Mouse (Mus musculus) stomach, embryonic 16.5 days (tissue): ENCODE data around the gene Sema6b. TPM values are rescaled to one million over a fixed set of nuclear protein-coding genes. Genes with fewer than 3 reads are reported as not detected.

Source experiments
- ATAC-seq: fragments of 200-750 bp; cut with Nextera tagmentation; 2 replicates; pipeline ENCODE4 v1.8.0; 2017; ENCODE audit warnings: moderate number of reproducible peaks, moderate TSS enrichment; ENCODE audit not compliant: insufficient read depth, low FRiP score
- H3K27ac ChIP-seq: fragments of 300-500 bp; sonication (generic); 2 replicates; pipeline ENCODE4 v1.5.1; 2014; ENCODE audit warnings: low read length
- H3K27me3 ChIP-seq: fragments of 300-500 bp; sonication (generic); 2 replicates; pipeline ENCODE4 v1.6.1; 2014; ENCODE audit warnings: low read length, control low read depth, mixed read lengths; ENCODE audit not compliant: control insufficient read depth, insufficient read depth
- H3K36me3 ChIP-seq: fragments of 300-500 bp; sonication (generic); 2 replicates; pipeline ENCODE4 v1.6.1; 2014; ENCODE audit warnings: low read length; ENCODE audit not compliant: control insufficient read depth, insufficient read depth
- H3K4me1 ChIP-seq: fragments of 300-500 bp; sonication (generic); 2 replicates; pipeline ENCODE4 v1.6.1; 2014; ENCODE audit warnings: low read length, control low read depth, mixed read lengths; ENCODE audit not compliant: control insufficient read depth, insufficient read depth
- H3K4me2 ChIP-seq: fragments of 300-500 bp; sonication (generic); 2 replicates; pipeline ENCODE4 v1.6.1; 2014; ENCODE audit warnings: low read depth, low read length, mixed read lengths
- H3K4me3 ChIP-seq: fragments of 300-500 bp; sonication (generic); replicated peaks from 2 replicates; pipeline ENCODE4 v1.5.1; 2014; ENCODE audit warnings: mild to moderate bottlenecking, low read length
- H3K9ac ChIP-seq: fragments of 300-500 bp; sonication (generic); 2 replicates; pipeline ENCODE4 v1.6.1; 2014; ENCODE audit warnings: low read length
- H3K9me3 ChIP-seq: fragments of 300-500 bp; sonication (generic); replicated peaks from 2 replicates; pipeline ENCODE4 v1.6.1; 2016; ENCODE audit warnings: low read length, control low read depth; ENCODE audit not compliant: control insufficient read depth
- WGBS: fragments of 180-500 bp; shearing (Covaris S2); extraction: QIAGEN DNeasy Blood & Tissue Kit; methylation state at CpG from one replicate; pipeline ENCODE4 v1.1.7; 2014; 5-methylcytosine and 5-hydroxymethylcytosine counted together
- polyA plus RNA-seq: library from polyadenylated mRNA; unstranded; fragments of >200 nt; fragmentation: Nextera tagmentation; extraction: Ambion mirVana; gene quantifications from 2 replicates; pipeline ENCODE4 v1.2.1, GENCODE M21; 2015

The Sema6b gene
- polyA plus RNA-seq, 1 experiment from 2014 or later, result 0.71 TPM

DNA sequence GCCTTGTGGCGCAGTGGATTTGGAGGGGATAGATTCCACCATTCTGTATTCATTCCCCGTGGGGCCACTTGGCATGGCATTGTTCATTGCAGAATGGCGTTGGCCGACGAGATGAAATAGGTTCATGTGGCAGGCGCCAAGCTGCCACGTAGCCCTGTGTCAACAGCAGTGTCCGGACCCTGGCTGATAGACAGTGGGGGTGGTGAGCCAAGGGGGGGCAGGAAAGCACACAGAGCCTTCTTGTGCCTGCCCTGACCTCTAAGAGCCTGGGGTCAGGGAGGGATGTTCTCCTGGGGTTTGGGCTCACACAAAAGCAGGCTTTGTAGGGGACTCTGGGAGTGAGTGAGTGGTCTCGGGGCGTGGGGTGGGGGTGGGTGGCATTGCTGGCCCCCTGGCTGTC, 30.5 kb upstream of the Sema6b start:
- Histone ChIP-seq H3K36me3 (0 out of 2 replicates have a peak, but pooled peaks cover 4% of the 10 kb centered on the region), H3K27me3 (no peaks in the 10 kb centered on the region), H3K9ac (no peak overlapping the region), H3K27ac (peak overlapping the region; percentile 56; the same call in 1 of the 2 replicates), H3K4me2 (no peak overlapping the region), H3K9me3 (no peaks in the 10 kb centered on the region), H3K4me3 (no peak overlapping the region), H3K4me1 (no peaks in the 10 kb centered on the region)
- 61% methylated on average over 10 of the region's 10 CpGs for WGBS
- peak; percentile 7; the same call in 1 of the 2 replicates for ATAC-seq

DNA sequence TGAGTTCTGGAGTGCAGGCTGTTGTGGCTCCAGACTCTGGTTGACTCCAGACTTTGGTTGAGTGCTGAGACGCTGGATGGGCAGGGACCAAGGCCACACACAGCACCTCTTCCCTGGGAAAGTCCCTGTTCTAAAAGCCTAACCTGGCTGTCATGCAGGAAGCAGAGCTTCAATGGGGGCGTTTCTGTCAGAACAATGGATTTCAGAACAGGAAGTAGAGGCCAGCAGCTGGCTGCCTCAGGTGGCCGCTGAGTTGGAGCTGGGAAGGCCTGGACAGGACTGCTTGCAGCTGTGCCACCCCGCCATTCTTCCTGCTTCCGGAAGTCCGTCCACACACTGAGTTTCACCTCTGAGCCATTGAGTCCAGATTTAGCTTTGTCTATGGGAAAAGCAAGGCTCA, 29.7 kb upstream of the Sema6b start:
- no peak overlapping the region for H3K4me2 ChIP-seq
- 0 out of 2 replicates have a peak, but pooled peaks cover 3% of the 10 kb centered on the region for H3K36me3 ChIP-seq
- peaks cover 4% of the 10 kb centered on the region; the same call in 1 of the 2 replicates for H3K4me1 ChIP-seq
- no peaks in the 10 kb centered on the region for H3K9me3 ChIP-seq
- peak; percentile 68; the same call in 1 of the 2 replicates for ATAC-seq
- H3K27ac ChIP-seq, result no peak overlapping the region
- 64% methylated on average over 6 of the region's 6 CpGs for WGBS
- H3K9ac ChIP-seq, result no peak overlapping the region
- no peaks in the 10 kb centered on the region for H3K27me3 ChIP-seq
- no peak overlapping the region for H3K4me3 ChIP-seq

DNA sequence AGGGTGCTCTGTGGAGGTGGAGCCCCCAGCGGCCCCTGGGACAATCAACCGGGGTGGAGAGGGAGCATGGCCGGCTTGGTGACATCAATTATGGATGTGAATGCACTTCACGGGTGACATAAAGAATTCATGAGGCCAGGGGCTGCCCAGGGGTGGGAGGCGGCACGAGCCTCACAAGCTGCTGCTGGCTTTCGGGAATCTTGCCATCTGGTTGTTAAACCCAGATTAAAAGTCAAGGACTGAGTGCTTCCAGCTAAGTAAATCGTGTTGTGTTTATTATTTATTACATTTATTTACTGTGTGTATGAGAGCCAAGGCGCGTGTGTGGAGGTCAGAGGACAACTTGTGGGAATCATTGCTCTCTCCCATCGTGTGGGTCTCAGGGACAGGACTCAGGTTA, 25.5 kb upstream of the Sema6b start:
- no peak for ATAC-seq
- no peak overlapping the region for H3K4me3 ChIP-seq
- no peak overlapping the region for H3K27ac ChIP-seq
- H3K36me3 ChIP-seq, result no peaks in the 10 kb centered on the region
- H3K9me3 ChIP-seq, result no peaks in the 10 kb centered on the region
- H3K4me2 ChIP-seq, result no peak overlapping the region
- 46% methylated on average over 11 of the region's 11 CpGs for WGBS
- no peaks in the 10 kb centered on the region for H3K27me3 ChIP-seq
- H3K4me1 ChIP-seq, result peaks cover 22% of the 10 kb centered on the region
- no peak overlapping the region for H3K9ac ChIP-seq

DNA sequence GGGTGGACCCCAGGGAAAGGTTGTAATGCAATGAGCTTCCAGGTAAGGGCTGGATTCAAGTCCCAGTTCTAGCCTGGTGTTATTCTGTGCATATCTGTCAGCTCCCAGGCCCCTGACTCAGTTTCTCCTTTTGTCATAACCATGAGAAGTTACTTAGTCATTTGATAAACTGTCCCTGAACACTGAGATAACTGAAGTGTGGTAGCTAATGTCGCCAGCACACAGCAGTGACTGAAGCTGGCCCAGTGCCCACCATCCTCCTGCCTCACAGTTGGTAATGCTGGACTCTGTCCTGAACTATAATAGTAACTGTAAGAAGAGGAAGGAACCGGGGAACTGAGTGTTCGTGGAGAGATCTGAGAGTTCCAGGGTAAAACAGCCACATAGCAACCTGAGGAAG, 24.4 kb upstream of the Sema6b start:
- 81% methylated on average over 3 of the region's 3 CpGs for WGBS
- H3K4me1 ChIP-seq, result peaks cover 22% of the 10 kb centered on the region

DNA sequence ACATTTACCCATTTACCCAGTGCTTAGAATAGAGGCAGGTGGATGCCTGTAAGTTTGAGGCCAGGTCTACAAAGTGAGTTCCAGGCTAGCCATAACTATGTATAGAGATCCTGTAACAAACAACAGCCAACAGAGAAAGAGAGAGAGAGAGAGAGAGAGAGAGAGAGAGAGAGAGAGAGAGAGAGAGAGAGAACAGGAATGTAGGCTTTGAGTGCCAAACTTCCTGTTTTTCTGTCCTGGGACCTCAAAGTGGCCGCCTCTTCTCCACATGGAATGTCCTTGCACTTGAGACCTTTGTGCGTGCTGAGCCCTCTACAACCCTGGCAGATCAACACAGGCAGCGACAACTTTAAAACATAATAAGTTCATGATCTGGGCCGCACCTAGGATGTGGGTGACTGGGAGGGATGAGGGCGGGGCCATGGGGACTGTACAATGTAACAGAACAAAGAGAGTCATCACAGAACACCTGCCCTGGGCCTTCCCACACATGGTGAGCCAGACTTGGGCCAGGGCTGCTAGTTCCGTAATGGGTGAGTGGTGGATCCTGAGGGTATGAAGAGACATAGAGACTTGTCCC, 23.5 kb upstream of the Sema6b start:
- Histone ChIP-seq H3K4me2 (peak overlapping the region; percentile 63), H3K36me3 (no peaks in the 10 kb centered on the region), H3K4me1 (peaks cover 22% of the 10 kb centered on the region), H3K9me3 (no peaks in the 10 kb centered on the region), H3K27me3 (0 out of 2 replicates have a peak, but pooled peaks cover 2% of the 10 kb centered on the region), H3K4me3 (peak overlapping the region; percentile 57), H3K9ac (peak overlapping the region; percentile 69; the same call in 1 of the 2 replicates), H3K27ac (peak overlapping the region; percentile 56)
- WGBS, result 58% methylated on average over 6 of the region's 6 CpGs
- peak; percentile 25; the same call in 1 of the 2 replicates for ATAC-seq

More for the DNA sequence above, 24.4 kb upstream of the Sema6b start:
- H3K4me2 ChIP-seq, result 0 out of 2 replicates have a peak overlapping the region, but pooled peaks have one; percentile 63
- ATAC-seq, result no peak
- H3K27me3 ChIP-seq, result 0 out of 2 replicates have a peak, but pooled peaks cover 2% of the 10 kb centered on the region
- no peaks in the 10 kb centered on the region for H3K36me3 ChIP-seq
- no peak overlapping the region for H3K27ac ChIP-seq
- H3K4me3 ChIP-seq, result no peak overlapping the region
- no peak overlapping the region for H3K9ac ChIP-seq
- H3K9me3 ChIP-seq, result no peaks in the 10 kb centered on the region

DNA sequence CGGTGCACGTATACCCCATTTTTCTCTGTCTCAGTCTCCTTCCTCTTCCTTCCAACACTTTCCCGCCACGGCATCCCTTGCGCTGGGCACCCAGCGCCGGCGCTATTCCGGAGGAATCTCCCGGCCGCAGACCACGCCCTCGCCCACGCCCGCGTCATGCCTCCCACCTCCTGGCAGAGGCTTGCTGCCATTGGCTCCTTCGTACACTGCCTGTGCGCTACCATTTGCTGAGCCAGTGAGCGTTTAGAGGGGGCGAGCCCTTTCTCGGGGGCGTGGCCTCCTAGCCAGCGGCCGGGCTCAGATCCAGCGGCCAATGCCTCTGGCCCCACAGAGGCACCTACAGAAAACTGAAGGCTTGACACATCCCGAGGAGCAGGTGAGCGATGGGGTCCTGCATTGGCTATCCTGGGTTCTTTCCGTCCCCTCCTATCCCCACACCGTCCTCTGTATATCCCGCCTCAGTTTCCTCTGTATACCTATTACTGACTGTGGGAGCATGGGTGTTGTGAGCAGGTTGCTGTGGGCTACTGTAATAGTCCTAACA, 22.2 kb upstream of the Sema6b start, which contains the start of gene Tnfaip8l1:
Tnfaip8l1 (plus strand) TSS at position 247 of the 544 bp plus-strand sequence.
- Histone ChIP-seq H3K4me1 (peaks cover 22% of the 10 kb centered on the region), H3K27ac (peak within 1 kb of the TSS; percentile 56), H3K36me3 (no peaks in the 10 kb centered on the region), H3K9me3 (no peaks in the 10 kb centered on the region), H3K4me3 (peak within 1 kb of the TSS; percentile 57), H3K27me3 (peaks cover 11% of the 10 kb centered on the region; the same call in 1 of the 2 replicates), H3K9ac (peak within 1 kb of the TSS; percentile 69), H3K4me2 (peak within 1 kb of the TSS; percentile 63)
- WGBS, result 2% methylated on average over 30 of the region's 30 CpGs
- peak; percentile 96 for ATAC-seq

DNA sequence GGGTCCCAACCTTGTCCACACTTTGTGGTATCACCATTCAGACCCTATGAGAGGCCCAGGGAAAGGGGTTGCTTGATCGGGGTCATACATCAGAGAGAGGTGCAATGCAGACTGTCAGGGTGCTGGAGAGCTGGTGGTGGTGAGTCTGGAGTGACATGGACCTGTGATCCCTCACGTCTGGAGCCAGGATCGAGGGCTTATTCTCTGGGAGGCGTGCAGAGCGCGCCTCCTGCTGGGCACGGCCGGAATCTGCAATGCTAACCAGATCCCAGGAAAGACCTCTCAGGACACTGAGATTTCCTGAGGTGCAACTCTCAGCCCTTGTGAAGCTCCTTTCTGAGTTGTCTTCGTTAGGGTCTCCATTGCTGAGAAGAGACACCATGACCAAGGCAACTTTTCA, 19.6 kb upstream of the Sema6b start:
- H3K27ac ChIP-seq, result no peak overlapping the region
- 2% methylated on average over 9 of the region's 9 CpGs for WGBS
- H3K4me3 ChIP-seq, result no peak overlapping the region
- no peaks in the 10 kb centered on the region for H3K36me3 ChIP-seq
- H3K4me2 ChIP-seq, result no peak overlapping the region
- H3K9ac ChIP-seq, result no peak overlapping the region
- peaks cover 18% of the 10 kb centered on the region for H3K4me1 ChIP-seq
- ATAC-seq, result no peak
- no peaks in the 10 kb centered on the region for H3K9me3 ChIP-seq
- H3K27me3 ChIP-seq, result peaks cover 22% of the 10 kb centered on the region

DNA sequence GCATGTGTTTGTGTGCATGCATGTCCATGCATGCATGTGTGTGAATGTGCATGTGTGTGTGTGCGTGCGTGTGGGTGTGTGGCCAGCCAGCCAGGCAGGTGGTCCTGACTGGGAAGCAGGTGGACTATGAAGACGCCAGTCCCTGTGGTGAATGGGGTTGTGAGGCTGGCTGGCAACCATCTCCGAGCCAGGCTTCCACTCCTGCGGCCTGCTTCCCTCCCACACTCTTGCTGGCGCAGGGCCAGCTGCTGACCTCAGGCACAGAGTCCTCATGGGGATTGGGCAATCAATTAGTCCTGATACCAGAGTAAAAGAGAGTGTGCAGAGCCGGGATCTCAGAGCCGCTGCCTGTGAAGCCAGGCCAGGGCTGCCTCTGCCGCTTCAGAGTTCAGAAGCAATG, 13.5 kb upstream of the Sema6b start:
- WGBS, result 28% methylated on average over 9 of the region's 9 CpGs
- Histone ChIP-seq H3K9ac (no peak overlapping the region), H3K27ac (no peak overlapping the region), H3K4me3 (no peak overlapping the region), H3K9me3 (no peaks in the 10 kb centered on the region), H3K4me1 (peaks cover 11% of the 10 kb centered on the region; the same call in 1 of the 2 replicates), H3K27me3 (peaks cover 33% of the 10 kb centered on the region), H3K36me3 (no peaks in the 10 kb centered on the region), H3K4me2 (no peak overlapping the region)
- peak; percentile 79; the same call in 1 of the 2 replicates for ATAC-seq

DNA sequence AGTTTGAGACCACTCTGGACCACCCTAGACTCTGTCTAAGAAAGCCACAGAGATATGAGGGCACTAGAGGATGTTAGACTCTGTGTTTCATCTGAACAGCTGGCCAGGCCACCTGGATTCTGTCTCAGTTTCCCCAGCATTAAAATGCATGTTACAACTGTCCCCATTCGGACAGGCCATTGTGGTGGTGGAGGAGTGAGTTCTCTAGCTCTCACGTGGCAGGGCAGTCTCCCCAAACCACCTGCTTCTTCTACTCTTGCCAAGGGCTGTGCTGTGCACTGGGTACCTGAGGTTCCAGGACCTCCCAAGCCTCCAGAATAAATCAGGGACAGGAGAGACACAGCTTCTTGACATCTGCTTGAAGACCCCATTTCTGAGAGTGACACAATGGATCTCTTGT, 9.8 kb upstream of the Sema6b start:
- peaks cover 11% of the 10 kb centered on the region; the same call in 1 of the 2 replicates for H3K4me1 ChIP-seq
- H3K9ac ChIP-seq, result no peak overlapping the region
- no peaks in the 10 kb centered on the region for H3K36me3 ChIP-seq
- H3K27me3 ChIP-seq, result peaks cover 23% of the 10 kb centered on the region
- no peak overlapping the region for H3K27ac ChIP-seq
- H3K9me3 ChIP-seq, result no peaks in the 10 kb centered on the region
- H3K4me2 ChIP-seq, result no peak overlapping the region
- H3K4me3 ChIP-seq, result no peak overlapping the region
- no peak for ATAC-seq
- WGBS, result 44% methylated on average over 2 of the region's 2 CpGs
